Mouse (Mus musculus) liver, embryonic 12.5 days (tissue): ENCODE data around the gene Zfhx3. TPM values are rescaled to one million over a fixed set of nuclear protein-coding genes. Genes with fewer than 3 reads are reported as not detected.

ENCODE experiments used
- ATAC-seq: fragments of 200-750 bp; cut with Nextera tagmentation; 2 replicates; pipeline ENCODE4 v1.8.0; 2017; ENCODE audit warnings: moderate number of reproducible peaks, mild to moderate bottlenecking, moderate library complexity
- H3K27ac ChIP-seq: fragments of 300-500 bp; sonication (generic); 2 replicates; pipeline ENCODE4 v1.5.1; 2016; ENCODE audit warnings: mild to moderate bottlenecking
- H3K27me3 ChIP-seq: fragments of 300-500 bp; sonication (generic); replicated peaks from 2 replicates; pipeline ENCODE4 v1.6.1; 2016; ENCODE audit warnings: mild to moderate bottlenecking, moderate library complexity
- H3K36me3 ChIP-seq: fragments of 300-500 bp; sonication (generic); 2 replicates; pipeline ENCODE4 v1.6.1; 2016; ENCODE audit warnings: mild to moderate bottlenecking, moderate library complexity
- H3K4me1 ChIP-seq: fragments of 300-500 bp; sonication (generic); 2 replicates; pipeline ENCODE4 v1.6.1; 2016
- H3K4me2 ChIP-seq: fragments of 300-500 bp; sonication (generic); 2 replicates; pipeline ENCODE4 v1.6.1; 2016; ENCODE audit warnings: mild to moderate bottlenecking, moderate library complexity
- H3K4me3 ChIP-seq: fragments of 300-500 bp; sonication (generic); 2 replicates; pipeline ENCODE4 v1.5.1; 2016; ENCODE audit warnings: mild to moderate bottlenecking, moderate library complexity
- H3K9ac ChIP-seq: fragments of 300-500 bp; sonication (generic); 2 replicates; pipeline ENCODE4 v1.6.1; 2016; ENCODE audit warnings: mild to moderate bottlenecking, moderate library complexity
- H3K9me3 ChIP-seq: fragments of 300-500 bp; sonication (generic); replicated peaks from 2 replicates; pipeline ENCODE4 v1.6.1; 2016; ENCODE audit warnings: mild to moderate bottlenecking, moderate library complexity
- WGBS: fragments of 180-500 bp; shearing (Covaris S2); methylation state at CpG from one replicate; pipeline ENCODE4 v1.1.7; 2016; ENCODE audit not compliant: insufficient replicate concordance; 5-methylcytosine and 5-hydroxymethylcytosine counted together
- polyA plus RNA-seq: library from polyadenylated mRNA; unstranded; fragments of >200 nt; fragmentation: Nextera tagmentation; extraction: Ambion mirVana; gene quantifications from 2 replicates; pipeline ENCODE4 v1.2.1, GENCODE M21; 2016

Gene Zfhx3
- polyA plus RNA-seq, 1 experiment from 2014 or later, result 2.4 TPM

GRCm38 (mm10) chr8:108450847-108451246 lies 508.4 kb downstream of the Zfhx3 start:
- no peaks in the 10 kb centered on the region for H3K9me3 ChIP-seq
- no peak overlapping the region for H3K9ac ChIP-seq
- no peak overlapping the region for H3K4me3 ChIP-seq
- no peak overlapping the region for H3K4me2 ChIP-seq
- H3K36me3 ChIP-seq, result no peaks in the 10 kb centered on the region
- WGBS, result 40% methylated on average over 8 of the region's 8 CpGs
- H3K27ac ChIP-seq, result no peak overlapping the region
- no peak for ATAC-seq
- no peaks in the 10 kb centered on the region; the same call in 1 of the 2 replicates for H3K27me3 ChIP-seq
- no peaks in the 10 kb centered on the region for H3K4me1 ChIP-seq

GRCm38 (mm10) chr8:108454561-108455311 lies 512.3 kb downstream of the Zfhx3 start:
- Histone ChIP-seq H3K36me3 (no peaks in the 10 kb centered on the region), H3K4me2 (no peak overlapping the region), H3K9ac (no peak overlapping the region), H3K27ac (no peak overlapping the region), H3K27me3 (no peaks in the 10 kb centered on the region), H3K4me3 (no peak overlapping the region), H3K4me1 (no peaks in the 10 kb centered on the region), H3K9me3 (no peaks in the 10 kb centered on the region)
- no peak for ATAC-seq
- WGBS, result 74% methylated on average over 18 of the region's 18 CpGs

- Histone ChIP-seq H3K4me3 (no peak overlapping the region), H3K9ac (no peak overlapping the region), H3K4me1 (no peaks in the 10 kb centered on the region), H3K9me3 (no peaks in the 10 kb centered on the region), H3K27me3 (no peaks in the 10 kb centered on the region), H3K4me2 (no peak overlapping the region), H3K27ac (no peak overlapping the region), H3K36me3 (no peaks in the 10 kb centered on the region)
- 66% methylated on average over 6 of the region's 6 CpGs for WGBS
- no peak for ATAC-seq
Observed at GRCm38 (mm10) chr8:108466653-108467052, 524.2 kb downstream of the Zfhx3 start.

GRCm38 (mm10) chr8:108467172-108468035 lies 525.0 kb downstream of the Zfhx3 start:
- no peak overlapping the region for H3K27ac ChIP-seq
- H3K9me3 ChIP-seq, result no peaks in the 10 kb centered on the region
- H3K4me1 ChIP-seq, result no peaks in the 10 kb centered on the region
- H3K36me3 ChIP-seq, result no peaks in the 10 kb centered on the region
- ATAC-seq, result no peak
- no peak overlapping the region for H3K4me2 ChIP-seq
- no peak overlapping the region for H3K4me3 ChIP-seq
- 68% methylated on average over 19 of the region's 19 CpGs for WGBS
- no peaks in the 10 kb centered on the region for H3K27me3 ChIP-seq
- no peak overlapping the region for H3K9ac ChIP-seq

GRCm38 (mm10) chr8:108470269-108470668 lies 527.8 kb downstream of the Zfhx3 start:
- Histone ChIP-seq H3K4me1 (no peaks in the 10 kb centered on the region), H3K36me3 (no peaks in the 10 kb centered on the region), H3K4me3 (no peak overlapping the region), H3K27me3 (no peaks in the 10 kb centered on the region), H3K9me3 (no peaks in the 10 kb centered on the region), H3K9ac (no peak overlapping the region), H3K27ac (no peak overlapping the region), H3K4me2 (no peak overlapping the region)
- ATAC-seq, result no peak
- 71% methylated on average over 3 of the region's 3 CpGs for WGBS

- H3K9me3 ChIP-seq, result no peaks in the 10 kb centered on the region
- H3K4me1 ChIP-seq, result no peaks in the 10 kb centered on the region
- no peak overlapping the region for H3K4me3 ChIP-seq
- no peaks in the 10 kb centered on the region for H3K36me3 ChIP-seq
- H3K4me2 ChIP-seq, result no peak overlapping the region
- 81% methylated on average over 10 of the region's 10 CpGs for WGBS
- no peak overlapping the region for H3K9ac ChIP-seq
- H3K27me3 ChIP-seq, result no peaks in the 10 kb centered on the region
- no peak for ATAC-seq
- no peak overlapping the region for H3K27ac ChIP-seq
Observed at GRCm38 (mm10) chr8:108474556-108474955, 532.1 kb downstream of the Zfhx3 start.

GRCm38 (mm10) chr8:108478131-108478530 lies 535.7 kb downstream of the Zfhx3 start:
- Histone ChIP-seq H3K9me3 (no peaks in the 10 kb centered on the region), H3K4me1 (0 out of 2 replicates have a peak, but pooled peaks cover 4% of the 10 kb centered on the region), H3K36me3 (no peaks in the 10 kb centered on the region), H3K27ac (no peak overlapping the region), H3K4me2 (no peak overlapping the region), H3K4me3 (no peak overlapping the region), H3K27me3 (no peaks in the 10 kb centered on the region; the same call in 1 of the 2 replicates), H3K9ac (no peak overlapping the region)
- WGBS, result 69% methylated on average over 8 of the region's 8 CpGs
- ATAC-seq, result no peak

- H3K9ac ChIP-seq, result no peak overlapping the region
- H3K4me3 ChIP-seq, result no peak overlapping the region
- 51% methylated on average over 12 of the region's 12 CpGs for WGBS
- no peak overlapping the region for H3K4me2 ChIP-seq
- H3K4me1 ChIP-seq, result 0 out of 2 replicates have a peak, but pooled peaks cover 4% of the 10 kb centered on the region
- H3K36me3 ChIP-seq, result no peaks in the 10 kb centered on the region
- no peak for ATAC-seq
- H3K9me3 ChIP-seq, result no peaks in the 10 kb centered on the region
- H3K27me3 ChIP-seq, result no peaks in the 10 kb centered on the region; the same call in 1 of the 2 replicates
- no peak overlapping the region for H3K27ac ChIP-seq
Observed at GRCm38 (mm10) chr8:108480141-108480540, 537.7 kb downstream of the Zfhx3 start.

GRCm38 (mm10) chr8:108481167-108481815 lies 538.8 kb downstream of the Zfhx3 start:
- Histone ChIP-seq H3K9ac (no peak overlapping the region), H3K9me3 (no peaks in the 10 kb centered on the region), H3K27ac (no peak overlapping the region), H3K4me1 (0 out of 2 replicates have a peak, but pooled peaks cover 4% of the 10 kb centered on the region), H3K27me3 (no peaks in the 10 kb centered on the region; the same call in 1 of the 2 replicates), H3K36me3 (no peaks in the 10 kb centered on the region), H3K4me2 (no peak overlapping the region), H3K4me3 (no peak overlapping the region)
- ATAC-seq, result no peak
- 56% methylated on average over 11 of the region's 11 CpGs for WGBS

- Histone ChIP-seq H3K4me1 (no peaks in the 10 kb centered on the region), H3K36me3 (no peaks in the 10 kb centered on the region), H3K27me3 (no peaks in the 10 kb centered on the region), H3K9ac (no peak overlapping the region), H3K27ac (no peak overlapping the region), H3K4me2 (no peak overlapping the region), H3K4me3 (no peak overlapping the region), H3K9me3 (no peaks in the 10 kb centered on the region)
- 76% methylated on average over 12 of the region's 12 CpGs for WGBS
- no peak for ATAC-seq
Observed at GRCm38 (mm10) chr8:108496101-108496500, 553.7 kb downstream of the Zfhx3 start.

GRCm38 (mm10) chr8:108506779-108507178 lies 564.3 kb downstream of the Zfhx3 start:
- Histone ChIP-seq H3K9ac (no peak overlapping the region), H3K27ac (no peak overlapping the region), H3K4me2 (no peak overlapping the region), H3K27me3 (no peaks in the 10 kb centered on the region), H3K4me3 (no peak overlapping the region), H3K9me3 (no peaks in the 10 kb centered on the region), H3K36me3 (no peaks in the 10 kb centered on the region), H3K4me1 (no peaks in the 10 kb centered on the region)
- 62% methylated on average over 3 of the region's 3 CpGs for WGBS
- no peak for ATAC-seq

- WGBS, result 71% methylated on average over 3 of the region's 3 CpGs
- ATAC-seq, result no peak
- H3K9ac ChIP-seq, result no peak overlapping the region
Observed at GRCm38 (mm10) chr8:108507769-108508168, 565.3 kb downstream of the Zfhx3 start.

More at GRCm38 (mm10) chr8:108507769-108508168, 565.3 kb downstream of the Zfhx3 start:
- Histone ChIP-seq H3K9me3 (no peaks in the 10 kb centered on the region), H3K36me3 (no peaks in the 10 kb centered on the region), H3K4me1 (no peaks in the 10 kb centered on the region), H3K4me3 (no peak overlapping the region), H3K4me2 (no peak overlapping the region), H3K27ac (no peak overlapping the region), H3K27me3 (no peaks in the 10 kb centered on the region)
